Mouse (Mus musculus): ENCODE measurements at regions not wholly inside any gene's neighbourhood (a gene's known extent, or its start where the extent isn't known, plus 50 kb on each side); places are given as distances from the start of the nearest gene placed in this dataset.

DNA sequence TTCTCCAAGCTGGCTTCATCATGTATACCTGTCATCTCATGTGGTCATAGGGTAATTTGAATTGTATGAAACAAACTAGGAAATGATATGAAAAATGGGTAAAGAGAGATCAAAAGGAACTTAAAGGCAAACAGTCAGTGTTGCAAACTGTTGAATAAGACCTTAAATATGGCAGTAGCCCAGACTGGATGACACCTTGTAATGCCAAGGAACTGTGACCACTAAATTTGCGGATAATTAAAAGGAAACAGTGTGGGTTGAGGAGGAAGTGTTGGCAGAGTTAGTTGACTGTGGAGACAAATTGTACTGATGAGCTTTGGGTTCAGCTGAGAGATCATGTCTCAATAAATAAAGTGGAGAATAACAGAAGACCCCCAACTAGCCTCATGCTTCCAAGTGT lies 147.3 kb upstream of the Rasa1 start:
- no peak for DNase-seq (ENCODE audit: low spot score in 2 of 2)

- DNase-seq (ENCODE audit: low spot score in 2 of 2) = peak in 1 of 2 experiments; percentile 1
These were observed 141.9 kb upstream of the Rasa1 start for GRCm38 (mm10) chr13:85430821-85431220.

GRCm38 (mm10) chr13:85430040-85430439 lies 141.1 kb upstream of the Rasa1 start:
- DNase-seq (ENCODE audit: low spot score in 2 of 2) = peak; percentile 76 to 85

DNA sequence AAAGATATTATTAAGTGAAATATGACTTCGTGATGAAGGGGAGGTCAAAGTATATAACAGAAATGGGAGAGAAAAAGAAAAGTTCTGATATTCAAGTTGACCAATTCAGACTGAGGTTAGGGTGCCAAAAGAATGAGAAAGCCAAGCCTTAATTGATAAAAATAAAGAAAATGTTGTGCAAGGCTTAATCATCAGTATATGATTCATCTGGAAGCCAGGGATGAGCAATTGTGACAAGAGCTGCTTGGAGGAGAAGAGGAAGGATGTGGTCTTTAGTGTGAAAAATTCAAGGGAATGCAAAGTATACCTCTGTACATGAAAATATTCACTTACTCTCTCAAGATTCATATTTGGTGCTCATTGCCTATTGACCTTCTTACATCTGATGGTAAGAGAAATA lies 129.7 kb upstream of the Rasa1 start:
- DNase-seq (ENCODE audit: low spot score in 2 of 2) = no peak

- DNase-seq (ENCODE audit: low spot score in 2 of 2) = no peak
These were observed 126.0 kb upstream of the Rasa1 start for GRCm38 (mm10) chr13:85414951-85415350.

DNA sequence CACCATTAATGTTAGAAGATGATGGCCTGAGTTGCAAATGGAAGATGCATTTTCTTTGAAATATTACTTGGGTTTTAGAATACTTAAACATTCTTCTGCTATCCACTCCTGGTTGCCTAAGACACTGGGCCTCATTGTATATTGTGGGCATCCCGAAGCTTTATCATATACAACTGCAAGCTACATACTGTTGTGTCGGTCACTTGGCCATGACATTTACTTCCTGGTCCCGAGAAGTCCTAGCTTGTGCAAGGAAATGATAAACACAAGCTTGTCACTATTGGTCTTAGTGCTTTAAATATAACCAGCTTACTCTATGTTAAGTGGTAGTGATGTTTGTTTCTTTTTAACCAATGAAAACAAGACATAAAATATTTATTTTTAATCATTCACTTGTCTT lies 122.4 kb upstream of the Rasa1 start:
- DNase-seq (ENCODE audit: low spot score in 2 of 2) = no peak

DNA sequence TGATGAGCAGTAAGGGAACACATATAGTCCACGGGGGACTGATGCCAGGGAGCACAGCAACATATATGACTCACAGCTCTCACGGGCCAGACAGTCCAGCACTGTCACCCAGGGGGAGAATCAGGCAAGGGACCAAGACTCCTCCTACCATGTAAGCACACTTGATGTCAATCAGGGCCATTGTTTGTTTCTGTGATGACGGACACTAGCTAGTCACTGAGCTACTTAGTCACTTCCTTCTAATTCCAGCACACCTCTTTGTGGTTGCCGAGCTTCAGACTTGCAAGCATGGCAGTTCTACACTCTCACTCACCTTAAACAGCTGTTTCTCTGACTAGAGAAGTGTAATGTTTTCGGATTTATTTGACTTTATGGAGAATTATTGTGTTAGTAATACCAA lies 109.9 kb upstream of the Rasa1 start:
- peak; percentile 3 to 9 for DNase-seq (ENCODE audit: low spot score in 2 of 2)

GRCm38 (mm10) chr13:85376338-85376998 lies 87.5 kb upstream of the Rasa1 start:
- no peak for DNase-seq (ENCODE audit: low spot score in 2 of 2)

DNA sequence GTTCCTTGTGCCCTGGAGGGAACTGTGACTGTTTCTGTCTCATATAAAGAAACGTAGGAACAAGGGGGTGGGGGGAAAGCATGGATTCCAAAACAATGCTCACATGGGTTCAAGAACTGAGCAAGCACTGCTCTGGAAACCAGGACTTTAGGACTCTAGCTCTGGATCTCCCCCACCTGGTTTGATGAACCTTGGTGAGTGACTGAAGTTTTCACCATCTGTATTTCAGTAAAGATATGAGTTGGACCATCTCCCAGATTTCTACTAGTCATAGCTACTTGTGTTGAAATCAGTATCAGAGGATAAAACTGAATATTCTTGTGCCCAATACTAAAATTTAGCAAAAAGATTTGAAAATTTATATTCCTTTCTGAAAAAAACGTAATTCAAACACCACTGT lies 70.7 kb upstream of the Rasa1 start:
- DNase-seq (ENCODE audit: low spot score in 2 of 2) = no peak

DNA sequence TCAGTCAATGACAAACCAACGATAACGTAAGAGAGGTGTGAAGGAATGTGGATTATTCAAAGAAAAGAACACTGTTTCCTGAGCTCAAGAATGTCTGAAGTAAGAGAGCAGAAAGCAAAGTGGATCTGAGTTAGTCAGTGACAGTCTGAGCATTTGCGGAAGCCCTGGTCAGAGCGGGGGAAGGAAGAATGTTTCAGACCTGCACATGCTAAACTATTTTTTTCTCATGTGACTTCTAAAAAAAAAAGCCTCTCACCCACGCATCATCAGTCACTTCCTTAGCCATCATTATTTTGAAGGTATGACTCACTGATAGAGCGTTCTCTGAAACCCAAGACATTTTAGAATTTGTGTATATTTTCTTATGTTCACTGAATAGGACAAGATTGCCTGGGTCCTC lies 70.2 kb upstream of the Rasa1 start:
- peak in 1 of 2 experiments; percentile 11 for DNase-seq (ENCODE audit: low spot score in 2 of 2)

- no peak for DNase-seq (ENCODE audit: low spot score in 2 of 2)
These were observed 63.1 kb upstream of the Rasa1 start for GRCm38 (mm10) chr13:85352061-85352460.
